Mouse (Mus musculus) CH12.LX (cell line): ENCODE data around the gene Spata20.

Experiments
- CTCF ChIP-seq, 2 experiments: IDR thresholded peaks in 1 of 2; conservative IDR thresholded peaks in 1 of 2; 2 replicates each; pipeline ENCODE4 v1.5.1; 2011 to 2012; ENCODE audit warnings: low read depth in 2 of 2, low read length in 2 of 2, improper control_type of control experiment in 1 of 2, inconsistent platforms in 1 of 2, mild to moderate bottlenecking in 1 of 2, moderate library complexity in 1 of 2
- MAFK ChIP-seq: IDR thresholded peaks from 2 replicates; pipeline ENCODE4 v1.6.1; 2011; ENCODE audit warnings: low read length, improper control_type of control experiment; ENCODE audit not compliant: insufficient replicate concordance
- NELFE ChIP-seq: IDR thresholded peaks from 2 replicates; pipeline ENCODE4 v1.6.1; 2011; ENCODE audit warnings: low read depth, low read length, improper control_type of control experiment
- POLR2A ChIP-seq: IDR thresholded peaks from 2 replicates; pipeline ENCODE4 v1.6.1; 2011; ENCODE audit warnings: low read depth, mild to moderate bottlenecking, improper control_type of control experiment, low read length
- POLR2AphosphoS2 ChIP-seq: IDR thresholded peaks from 2 replicates; pipeline ENCODE4 v1.6.1; 2011; ENCODE audit warnings: low read depth, low read length, improper control_type of control experiment
- USF1 ChIP-seq: IDR thresholded peaks from 2 replicates; pipeline ENCODE4 v1.6.1; 2014; ENCODE audit warnings: low read depth, mild to moderate bottlenecking, inconsistent platforms, low read length, improper control_type of control experiment

DNA sequence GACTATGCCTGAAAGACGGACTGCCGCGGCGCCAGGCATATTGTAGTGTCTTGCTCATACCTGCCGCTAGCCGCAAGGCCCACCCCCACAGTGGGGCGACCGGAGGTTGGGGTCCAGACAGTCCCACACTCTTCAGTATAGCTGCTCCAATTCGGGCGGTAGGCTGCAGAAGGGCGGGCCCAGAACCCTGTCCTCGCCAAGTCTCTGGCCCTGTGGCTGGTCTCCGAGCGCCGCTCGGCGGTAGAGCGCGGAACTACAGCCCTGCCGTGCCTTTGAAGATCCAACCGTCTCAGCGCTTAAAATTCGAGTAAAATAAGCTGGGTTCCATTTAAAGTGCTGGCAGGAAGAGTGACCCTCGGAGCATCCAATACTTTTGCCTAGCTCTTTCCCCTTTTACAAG, at the start of gene Spata20:
- TF ChIP-seq USF1 (no peak), MAFK (no peak), POLR2A (no peak), POLR2AphosphoS2 (no peak), CTCF (conservative IDR thresholded peaks at IDR 0.05 in 1 of 2, IDR thresholded peaks at IDR 0.05 in 1 of 2; ENCODE audit: low read depth in 2 of 2, low read length in 2 of 2) (peak; percentile 97 to 99), NELFE (no peak; the same call in 1 of the 2 replicates)
